Mouse (Mus musculus) layer of hippocampus, postnatal 10 days (tissue): ENCODE results near the gene Mgat4a. TPM values are rescaled to one million over a fixed set of nuclear protein-coding genes. Genes with fewer than 3 reads are reported as not detected.
A peak's percentile ranks its signal among the peaks of the same experiment; 100 is the strongest.

Experiments
- DNase-seq, 2 experiments: peaks; one replicate each; pipeline ENCODE4 v3.0.0; 2021; ENCODE audit warnings: low spot score in 2 of 2
- total RNA-seq, 2 experiments: library from RNA; stranded (reverse); gene quantifications; 2 replicates each; pipeline ENCODE4 v1.2.3; 2021

Mgat4a gene
- total RNA-seq, 2 experiments from 2014 or later = 23.9 to 26.6 TPM

- no peak for DNase-seq
Measured at GRCm38 (mm10) chr1:37399734-37400133, 141.1 kb downstream of the Mgat4a start.

GRCm38 (mm10) chr1:37398961-37399360 lies 141.9 kb downstream of the Mgat4a start:
- no peak for DNase-seq

GRCm38 (mm10) chr1:37396481-37396880 lies 144.3 kb downstream of the Mgat4a start:
- DNase-seq = no peak

GRCm38 (mm10) chr1:37393174-37393573 lies 147.6 kb downstream of the Mgat4a start:
- peak in 1 of 2 experiments; percentile 41 for DNase-seq

Other genes with a start within 250 kb of the Mgat4a start
- gene Inpp4a, start 241.2 kb downstream of the Mgat4a start, total RNA-seq = 100 to 1,000 TPM; 114 to 119 TPM
- 10 to 100 TPM; 39.2 to 41.8 TPM for gene Coa5, start 110.9 kb downstream of the Mgat4a start, total RNA-seq
- 10 to 100 TPM; 53.1 to 56.7 TPM for gene Unc50, start 110.9 kb downstream of the Mgat4a start, total RNA-seq
- gene 2010300C02Rik, start 179.1 kb upstream of the Mgat4a start, total RNA-seq = 100 to 1,000 TPM; 151 to 166 TPM